Mouse (Mus musculus) urinary bladder, postnatal 25 days (tissue): ENCODE data around the gene Actl7a.

Experiments
- DNase-seq: peaks from one replicate; pipeline ENCODE4 v3.0.0; 2022; ENCODE audit warnings: low spot score

Gene Actl7a

GRCm38 (mm10) chr4:56757693-56758092 lies 14.5 kb downstream of the Actl7a start:
- DNase-seq: no peak

DNA sequence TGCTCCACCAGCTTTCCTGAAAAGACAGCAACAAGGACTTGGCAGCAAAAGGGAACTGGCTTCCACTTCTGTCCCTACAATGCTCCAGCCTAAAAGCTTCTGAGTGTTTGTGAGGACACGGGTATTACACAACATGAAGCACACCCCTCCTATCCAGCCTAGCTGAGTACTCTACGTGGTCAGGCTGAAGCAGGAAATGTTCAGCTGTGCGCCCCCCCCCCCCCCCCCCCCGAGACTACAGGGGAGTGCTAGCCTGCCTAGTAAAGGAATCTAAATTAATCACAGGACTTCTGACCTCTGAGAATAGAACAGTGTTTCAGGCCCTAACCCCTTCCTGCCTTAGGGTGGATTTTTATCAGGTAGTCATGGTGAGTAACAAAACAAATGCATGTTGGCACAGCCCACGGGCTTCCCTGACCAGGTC lies 24.7 kb downstream of the Actl7a start:
- no peak for DNase-seq

DNA sequence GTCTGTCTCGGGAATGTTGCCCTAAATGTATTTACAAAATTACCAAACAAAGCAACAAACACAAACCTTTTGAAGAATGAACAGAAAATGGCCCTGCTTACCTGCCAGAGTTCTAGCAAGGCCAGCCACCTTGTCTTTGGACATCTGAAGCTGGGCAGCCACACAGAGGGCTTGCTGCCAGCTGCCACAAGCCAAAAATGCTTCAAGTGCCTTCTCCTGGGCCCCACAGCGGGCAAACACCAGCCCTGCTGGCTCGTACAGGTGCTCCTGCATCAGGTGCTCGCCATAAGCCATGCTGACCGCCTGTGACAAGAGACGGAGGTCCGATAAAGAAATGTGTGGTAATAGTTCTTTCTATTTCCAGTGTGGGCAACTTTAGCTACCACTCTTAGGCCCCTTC lies 25.7 kb downstream of the Actl7a start:
- DNase-seq: no peak

GRCm38 (mm10) chr4:56771065-56771464 lies 27.9 kb downstream of the Actl7a start:
- no peak for DNase-seq

GRCm38 (mm10) chr4:56791373-56791772 lies 48.2 kb downstream of the Actl7a start:
- DNase-seq: no peak
